Mouse (Mus musculus): ENCODE results near the gene Tfb1m. TPM values are rescaled to one million over a fixed set of nuclear protein-coding genes. Genes with fewer than 3 reads are reported as not detected.

Gene Tfb1m
- polyA plus RNA-seq, 1 experiment from 2014 or later, result 15.8 TPM

- no peaks in the 10 kb centered on the region for H3K4me1 ChIP-seq (replicated peaks)
- no peak overlapping the region for H3K4me3 ChIP-seq
- no peak overlapping the region for H3K4me2 ChIP-seq
- no peaks in the 10 kb centered on the region for H3K27me3 ChIP-seq
- WGBS, result 94% methylated on average over 8 of the region's 8 CpGs
- ATAC-seq (ENCODE audit: low read depth), result no peak
- no peak overlapping the region for H3K9ac ChIP-seq
- H3K9me3 ChIP-seq, result no peaks in the 10 kb centered on the region
- no peak overlapping the region for H3K27ac ChIP-seq (replicated peaks)
- peaks cover 7% of the 10 kb centered on the region; the same call in 1 of the 2 replicates for H3K36me3 ChIP-seq
These were observed 51.1 kb downstream of the Tfb1m start for GRCm38 (mm10) chr17:3506508-3506907.

GRCm38 (mm10) chr17:3505711-3506110 is 51.9 kb downstream of the Tfb1m start:
- Histone ChIP-seq H3K27me3 (no peaks in the 10 kb centered on the region), H3K27ac (replicated peaks) (no peak overlapping the region), H3K4me3 (no peak overlapping the region), H3K4me1 (replicated peaks) (no peaks in the 10 kb centered on the region), H3K4me2 (no peak overlapping the region), H3K9ac (no peak overlapping the region), H3K36me3 (peaks cover 7% of the 10 kb centered on the region; the same call in 1 of the 2 replicates), H3K9me3 (no peaks in the 10 kb centered on the region)
- WGBS, result 76% methylated on average over 1 of the region's 1 CpGs
- no peak for ATAC-seq (ENCODE audit: low read depth)

GRCm38 (mm10) chr17:3500936-3501335 is 56.6 kb downstream of the Tfb1m start:
- WGBS, result 94% methylated on average over 4 of the region's 4 CpGs

GRCm38 (mm10) chr17:3500076-3500475 is 57.5 kb downstream of the Tfb1m start:
- H3K4me1 ChIP-seq (replicated peaks), result no peaks in the 10 kb centered on the region
- H3K9ac ChIP-seq, result no peak overlapping the region
- H3K4me3 ChIP-seq, result no peak overlapping the region
- ATAC-seq (ENCODE audit: low read depth), result no peak
- H3K9me3 ChIP-seq, result no peaks in the 10 kb centered on the region
- H3K27ac ChIP-seq (replicated peaks), result no peak overlapping the region
- no peaks in the 10 kb centered on the region for H3K27me3 ChIP-seq
- no peak overlapping the region for H3K4me2 ChIP-seq
- H3K36me3 ChIP-seq, result peaks cover 7% of the 10 kb centered on the region; the same call in 1 of the 2 replicates
- 95% methylated on average over 6 of the region's 6 CpGs for WGBS

More at GRCm38 (mm10) chr17:3500936-3501335, 56.6 kb downstream of the Tfb1m start:
- Histone ChIP-seq H3K9me3 (no peaks in the 10 kb centered on the region), H3K4me3 (no peak overlapping the region), H3K9ac (no peak overlapping the region), H3K27ac (replicated peaks) (no peak overlapping the region), H3K4me1 (replicated peaks) (no peaks in the 10 kb centered on the region), H3K36me3 (peaks cover 7% of the 10 kb centered on the region; the same call in 1 of the 2 replicates), H3K4me2 (no peak overlapping the region), H3K27me3 (no peaks in the 10 kb centered on the region)
- no peak for ATAC-seq (ENCODE audit: low read depth)

GRCm38 (mm10) chr17:3499468-3499867 is 58.1 kb downstream of the Tfb1m start:
- H3K9ac ChIP-seq, result no peak overlapping the region
- 93% methylated on average over 8 of the region's 8 CpGs for WGBS
- H3K36me3 ChIP-seq, result peaks cover 7% of the 10 kb centered on the region; the same call in 1 of the 2 replicates
- H3K9me3 ChIP-seq, result no peaks in the 10 kb centered on the region
- no peak overlapping the region for H3K27ac ChIP-seq (replicated peaks)
- H3K4me2 ChIP-seq, result no peak overlapping the region
- H3K4me3 ChIP-seq, result no peak overlapping the region
- no peaks in the 10 kb centered on the region for H3K27me3 ChIP-seq
- no peaks in the 10 kb centered on the region for H3K4me1 ChIP-seq (replicated peaks)
- no peak for ATAC-seq (ENCODE audit: low read depth)

GRCm38 (mm10) chr17:3498580-3498979 is 59.0 kb downstream of the Tfb1m start:
- Histone ChIP-seq H3K4me3 (no peak overlapping the region), H3K27me3 (no peaks in the 10 kb centered on the region), H3K9me3 (no peaks in the 10 kb centered on the region), H3K9ac (no peak overlapping the region), H3K36me3 (peaks cover 7% of the 10 kb centered on the region; the same call in 1 of the 2 replicates), H3K27ac (replicated peaks) (no peak overlapping the region), H3K4me1 (replicated peaks) (no peaks in the 10 kb centered on the region), H3K4me2 (no peak overlapping the region)
- no peak for ATAC-seq (ENCODE audit: low read depth)
- WGBS, result 93% methylated on average over 3 of the region's 3 CpGs

- no peak overlapping the region for H3K4me3 ChIP-seq
- H3K27me3 ChIP-seq, result no peaks in the 10 kb centered on the region
- no peak for ATAC-seq (ENCODE audit: low read depth)
- H3K27ac ChIP-seq (replicated peaks), result no peak overlapping the region
- H3K4me2 ChIP-seq, result no peak overlapping the region
- H3K9me3 ChIP-seq, result no peaks in the 10 kb centered on the region
- no peaks in the 10 kb centered on the region for H3K4me1 ChIP-seq (replicated peaks)
- peaks cover 6% of the 10 kb centered on the region; the same call in 1 of the 2 replicates for H3K36me3 ChIP-seq
- 29% methylated on average over 3 of the region's 3 CpGs for WGBS
- H3K9ac ChIP-seq, result no peak overlapping the region
These were observed 59.5 kb downstream of the Tfb1m start for GRCm38 (mm10) chr17:3498086-3498485.

GRCm38 (mm10) chr17:3496080-3496479 is 61.5 kb downstream of the Tfb1m start:
- Histone ChIP-seq H3K27me3 (no peaks in the 10 kb centered on the region), H3K4me2 (no peak overlapping the region), H3K9me3 (no peaks in the 10 kb centered on the region), H3K9ac (no peak overlapping the region), H3K27ac (replicated peaks) (no peak overlapping the region), H3K4me1 (replicated peaks) (no peaks in the 10 kb centered on the region), H3K4me3 (no peak overlapping the region), H3K36me3 (no peaks in the 10 kb centered on the region)
- WGBS, result 91% methylated on average over 3 of the region's 3 CpGs
- no peak for ATAC-seq (ENCODE audit: low read depth)

GRCm38 (mm10) chr17:3495576-3495975 is 62.0 kb downstream of the Tfb1m start:
- H3K36me3 ChIP-seq, result no peaks in the 10 kb centered on the region
- no peaks in the 10 kb centered on the region for H3K4me1 ChIP-seq (replicated peaks)
- H3K27ac ChIP-seq (replicated peaks), result no peak overlapping the region
- WGBS, result 76% methylated on average over 2 of the region's 2 CpGs
- H3K27me3 ChIP-seq, result no peaks in the 10 kb centered on the region
- ATAC-seq (ENCODE audit: low read depth), result no peak
- H3K4me2 ChIP-seq, result no peak overlapping the region
- no peak overlapping the region for H3K4me3 ChIP-seq
- no peak overlapping the region for H3K9ac ChIP-seq
- no peaks in the 10 kb centered on the region for H3K9me3 ChIP-seq

GRCm38 (mm10) chr17:3491667-3492066 is 65.9 kb downstream of the Tfb1m start:
- Histone ChIP-seq H3K9ac (no peak overlapping the region), H3K4me3 (no peak overlapping the region), H3K4me2 (no peak overlapping the region), H3K27ac (replicated peaks) (no peak overlapping the region), H3K9me3 (no peaks in the 10 kb centered on the region), H3K27me3 (no peaks in the 10 kb centered on the region), H3K4me1 (replicated peaks) (no peaks in the 10 kb centered on the region), H3K36me3 (0 out of 2 replicates have a peak, but pooled peaks cover under 1% of the 10 kb centered on the region)
- no peak for ATAC-seq (ENCODE audit: low read depth)
- WGBS, result 82% methylated on average over 6 of the region's 6 CpGs

- H3K9ac ChIP-seq, result no peak overlapping the region
- H3K4me1 ChIP-seq (replicated peaks), result no peaks in the 10 kb centered on the region
- no peak overlapping the region for H3K4me2 ChIP-seq
- no peak overlapping the region for H3K4me3 ChIP-seq
- H3K36me3 ChIP-seq, result 0 out of 2 replicates have a peak, but pooled peaks cover 6% of the 10 kb centered on the region
- H3K9me3 ChIP-seq, result no peaks in the 10 kb centered on the region
- H3K27me3 ChIP-seq, result no peaks in the 10 kb centered on the region
- no peak overlapping the region for H3K27ac ChIP-seq (replicated peaks)
- WGBS, result 75% methylated on average over 5 of the region's 5 CpGs
- no peak for ATAC-seq (ENCODE audit: low read depth)
These were observed 66.5 kb downstream of the Tfb1m start for GRCm38 (mm10) chr17:3491065-3491464.

GRCm38 (mm10) chr17:3490216-3490895 is 67.2 kb downstream of the Tfb1m start:
- Histone ChIP-seq H3K4me1 (replicated peaks) (no peaks in the 10 kb centered on the region), H3K36me3 (0 out of 2 replicates have a peak, but pooled peaks cover 7% of the 10 kb centered on the region), H3K27me3 (no peaks in the 10 kb centered on the region), H3K9me3 (no peaks in the 10 kb centered on the region), H3K4me3 (no peak overlapping the region), H3K27ac (replicated peaks) (no peak overlapping the region), H3K9ac (no peak overlapping the region), H3K4me2 (no peak overlapping the region)
- ATAC-seq (ENCODE audit: low read depth), result no peak
- 86% methylated on average over 11 of the region's 11 CpGs for WGBS

Data from neural tube, embryonic 13.5 days (tissue).